Mouse (Mus musculus) G1E (cell line): Measurements from ENCODE around the gene Cotl1.

Source experiments
- CTCF ChIP-seq: IDR thresholded peaks from 2 replicates; pipeline ENCODE4 v1.5.1; 2012; ENCODE audit warnings: low read depth, low read length, inconsistent platforms, mixed read lengths
- GATA1 ChIP-seq: IDR thresholded peaks from 2 replicates; pipeline ENCODE4 v1.6.1; 2012; ENCODE audit warnings: borderline replicate concordance, low read length, inconsistent platforms, mixed read lengths
- GATA2 ChIP-seq: IDR thresholded peaks from 2 replicates; pipeline ENCODE4 v1.6.1; 2012; ENCODE audit warnings: low read depth, low read length, inconsistent platforms, borderline replicate concordance
- POLR2AphosphoS5 ChIP-seq: IDR thresholded peaks from 2 replicates; pipeline ENCODE4 v1.6.1; 2012; ENCODE audit warnings: low read depth, low read length, inconsistent platforms; ENCODE audit not compliant: insufficient replicate concordance
- TAL1 ChIP-seq: conservative IDR thresholded peaks from 2 replicates; pipeline ENCODE4 v1.6.1; 2012; ENCODE audit warnings: low read depth, low read length, inconsistent platforms, mixed read lengths

GRCm38 (mm10) chr8:119839419-119840021 is 824 bp downstream of the Cotl1 start:
- TF ChIP-seq CTCF (no peak), GATA1 (no peak), GATA2 (no peak), TAL1 (no peak), POLR2AphosphoS5 (no peak)
